Mouse (Mus musculus): Measurements from ENCODE around the gene Ldhal6b.

- TF ChIP-seq CTCF (IDR thresholded peaks at IDR 0.05; ENCODE audit: borderline replicate concordance, extremely low read depth, insufficient read depth, insufficient read length) (no peak), POLR2A (IDR thresholded peaks at IDR 0.05; ENCODE audit: borderline replicate concordance, extremely low read depth, insufficient read depth, insufficient read length, poor library complexity, severe bottlenecking) (no peak)
Measured at GRCm38 (mm10) chr17:5414041-5414440, 4.5 kb downstream of the Ldhal6b start.

Measured in brain, embryonic 14.5 days (tissue).